Mouse (Mus musculus) yolk sac, embryonic 10.5 days (tissue): ENCODE results near the gene Nsun3.
"Not testable (repeated sequence)": the region's sequence is repeated elsewhere in the genome, so short reads cannot be mapped to it uniquely, and the experiment has no call there.

Experiments
- DNase-seq: peaks from one replicate; pipeline ENCODE4 v3.0.0-alpha.2; 2017; ENCODE audit warnings: low spot score

Nsun3 gene

GRCm38 (mm10) chr16:62753079-62753478, 33.5 kb downstream of the Nsun3 start:
- DNase-seq = no peak

GRCm38 (mm10) chr16:62745875-62746274, 40.7 kb downstream of the Nsun3 start:
- no peak for DNase-seq

GRCm38 (mm10) chr16:62734359-62734758, 52.3 kb downstream of the Nsun3 start:
- no peak for DNase-seq

GRCm38 (mm10) chr16:62730291-62730690, 56.3 kb downstream of the Nsun3 start:
- no peak for DNase-seq

- no peak for DNase-seq
Observed at GRCm38 (mm10) chr16:62729846-62730245, 56.8 kb downstream of the Nsun3 start.

- not testable (repeated sequence) for DNase-seq
Observed at GRCm38 (mm10) chr16:62718255-62718654, 68.4 kb downstream of the Nsun3 start.

GRCm38 (mm10) chr16:62690436-62690835, 96.2 kb downstream of the Nsun3 start:
- no peak for DNase-seq

GRCm38 (mm10) chr16:62686073-62686472, 100.5 kb downstream of the Nsun3 start:
- no peak for DNase-seq

GRCm38 (mm10) chr16:62685494-62685893, 101.1 kb downstream of the Nsun3 start:
- DNase-seq = no peak
